ENCODE assay signal across 24 mouse cellular contexts in the genomic region with DNA sequence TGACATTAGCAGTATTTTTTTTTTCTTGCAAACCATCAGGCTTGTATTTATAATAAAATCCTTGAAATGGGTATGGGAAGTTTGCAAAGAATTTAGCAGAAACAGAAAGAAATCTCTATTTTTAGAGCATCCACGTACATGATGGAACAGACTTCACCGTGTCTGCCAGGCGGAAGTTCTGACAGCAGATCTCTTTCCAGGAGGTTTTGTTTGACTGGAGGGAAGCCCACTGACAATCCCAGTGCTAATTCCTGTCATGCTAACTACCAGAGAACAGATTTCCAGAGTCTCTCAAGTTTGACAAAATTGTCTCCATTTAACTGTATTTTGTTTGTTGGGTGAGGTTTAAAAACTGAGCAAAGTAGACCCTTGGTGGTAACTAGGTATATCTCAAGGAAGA.
DNase-seq lines count a peak whose midpoint lies in the region; ATAC-seq and TF ChIP-seq lines count a peak whose summit lies in the region.
"Had no signal": no experiment of that assay in that cellular context is flagged by ENCODE, and none has a peak within 500 bp of the region (broad histone marks: within the 10 kb centered on the region; RNA-seq: fewer than 3 reads in every experiment).

No protein-coding gene starts in this region.

- no peaks in the 10 kb centered on the region for H3K36me3 ChIP-seq in midbrain, embryonic 16.5 days (ENCODE audit: control insufficient read depth, insufficient read depth, low read length)
- H3K36me3 ChIP-seq: embryonic facial prominence, embryonic 13.5 days; embryonic facial prominence, embryonic 15.5 days; forebrain, embryonic 10.5 days; forebrain, embryonic 15.5 days had no signal

- 94% methylated on average over 3 of the region's 3 CpGs for WGBS in midbrain, embryonic 16.5 days

- no peak for ATAC-seq in midbrain, embryonic 16.5 days
- ATAC-seq: activated CD4-positive, CD25-positive, alpha-beta regulatory T cell, adult 4 months; forebrain, embryonic 13.5 days; forebrain, embryonic 15.5 days; Patski had no signal

- H3K9ac ChIP-seq in midbrain, embryonic 16.5 days (ENCODE audit: low read depth, low read length): no peak overlapping the region
- H3K9ac ChIP-seq: embryonic facial prominence, embryonic 13.5 days; embryonic facial prominence, embryonic 15.5 days; forebrain, embryonic 13.5 days; forebrain, embryonic 15.5 days had no signal

- DNase-seq in layer of hippocampus, adult 11-12 months (ENCODE audit: low spot score): peak; percentile 3
- DNase-seq in layer of hippocampus, adult 9-10 months (ENCODE audit: low spot score): no peak
- DNase-seq in right cerebral cortex, postnatal 10 days (ENCODE audit: low spot score in 2 of 2): peak; percentile 32 to 48
- no peak for DNase-seq in right cerebral cortex, adult 18-20 months
- peak; percentile 11 for DNase-seq in brain, embryonic 14.5 days (ENCODE audit: low read depth)
- DNase-seq in lung, postnatal 4 days: no peak
- DNase-seq: adrenal gland, adult 8-10 months; adrenal gland, postnatal 14 days; adrenal gland, postnatal 36 days; cerebellum, adult 11 months; cerebellum, adult 18-20 months; cerebellum, adult 8-10 months; cerebellum, adult 9-11 months; cerebellum, postnatal 36 days; embryo, embryonic 11 days had no signal

- no peak for TF ChIP-seq CTCF in brain, embryonic 14.5 days (IDR thresholded peaks at IDR 0.05; ENCODE audit: borderline replicate concordance, extremely low read depth, insufficient read depth, insufficient read length)

- H3K27me3 ChIP-seq in midbrain, embryonic 16.5 days (ENCODE audit: control insufficient read depth, insufficient read depth, low read depth, low read length): no peaks in the 10 kb centered on the region
- H3K27me3 ChIP-seq: embryonic facial prominence, embryonic 13.5 days; embryonic facial prominence, embryonic 15.5 days; forebrain, embryonic 13.5 days; forebrain, embryonic 15.5 days; Patski had no signal

- no peak overlapping the region for H3K27ac ChIP-seq in midbrain, embryonic 16.5 days (ENCODE audit: low read length)
- H3K27ac ChIP-seq: embryonic facial prominence, embryonic 13.5 days; embryonic facial prominence, embryonic 15.5 days; forebrain, embryonic 10.5 days; forebrain, embryonic 13.5 days; forebrain, embryonic 15.5 days had no signal

- no peak overlapping the region for H3K4me2 ChIP-seq in midbrain, embryonic 16.5 days (ENCODE audit: low read length)
- H3K4me2 ChIP-seq: embryonic facial prominence, embryonic 13.5 days; embryonic facial prominence, embryonic 15.5 days; forebrain, embryonic 13.5 days; forebrain, embryonic 15.5 days had no signal

- no peak for TF ChIP-seq POLR2A in brain, embryonic 14.5 days (IDR thresholded peaks at IDR 0.05; ENCODE audit: borderline replicate concordance, extremely low read depth, insufficient read depth, insufficient read length, poor library complexity, severe bottlenecking)

- no peak overlapping the region for H3K4me3 ChIP-seq in midbrain, embryonic 16.5 days (ENCODE audit: low read depth, low read length)
- H3K4me3 ChIP-seq: embryonic facial prominence, embryonic 13.5 days; embryonic facial prominence, embryonic 15.5 days; erythroblast, embryonic 14.5 days; forebrain, embryonic 10.5 days; forebrain, embryonic 13.5 days; forebrain, embryonic 15.5 days had no signal

- no peaks in the 10 kb centered on the region for H3K9me3 ChIP-seq in midbrain, embryonic 16.5 days (replicated peaks; ENCODE audit: control insufficient read depth, low read length, poor library complexity, severe bottlenecking)
- H3K9me3 ChIP-seq: embryonic facial prominence, embryonic 13.5 days; embryonic facial prominence, embryonic 15.5 days; forebrain, embryonic 10.5 days; forebrain, embryonic 13.5 days; forebrain, embryonic 15.5 days had no signal

- no peaks in the 10 kb centered on the region for H3K4me1 ChIP-seq in midbrain, embryonic 16.5 days (ENCODE audit: control insufficient read depth, insufficient read depth, low read length)
- H3K4me1 ChIP-seq: embryonic facial prominence, embryonic 13.5 days; embryonic facial prominence, embryonic 15.5 days; forebrain, embryonic 10.5 days; forebrain, embryonic 13.5 days; forebrain, embryonic 15.5 days had no signal

Comparison
In these comparisons a context has a peak if more than half of its experiments do, and no peak if none do; other contexts are left out.
1. DNase-seq: peak in layer of hippocampus, adult 11-12 months (single experiment), right cerebral cortex, postnatal 10 days (2 of 2) and brain, embryonic 14.5 days (single experiment); none in layer of hippocampus, adult 9-10 months (single experiment), right cerebral cortex, adult 18-20 months (single experiment) and lung, postnatal 4 days (0 of 2).